Mouse (Mus musculus): ENCODE data around the gene 2610301B20Rik. TPM values are rescaled to one million over a fixed set of nuclear protein-coding genes. Genes with fewer than 3 reads are reported as not detected.

Gene 2610301B20Rik
- polyA plus RNA-seq, 1 experiment from 2014 or later, result 51.9 TPM

- DNase-seq (ENCODE audit: low spot score) (no peak), ATAC-seq (peak; percentile 9; the same call in 1 of the 2 replicates)
- Histone ChIP-seq H3K36me3 (ENCODE audit: control insufficient read depth, insufficient read depth, low read length) (no peaks in the 10 kb centered on the region), H3K4me2 (ENCODE audit: low read length) (no peak overlapping the region), H3K4me3 (ENCODE audit: low read depth, low read length) (no peak overlapping the region), H3K27ac (ENCODE audit: low read depth, low read length) (no peak overlapping the region), H3K9me3 (replicated peaks; ENCODE audit: control insufficient read depth, low read length) (no peaks in the 10 kb centered on the region), H3K9ac (ENCODE audit: low read length) (no peak overlapping the region), H3K27me3 (replicated peaks; ENCODE audit: control insufficient read depth, insufficient read depth, low read length) (no peaks in the 10 kb centered on the region), H3K4me1 (ENCODE audit: control insufficient read depth, insufficient read depth, low read length) (no peaks in the 10 kb centered on the region)
- WGBS, result 86% methylated on average over 3 of the region's 3 CpGs
Observed at GRCm38 (mm10) chr4:10913409-10913808, 39.1 kb downstream of the 2610301B20Rik start.

DNA sequence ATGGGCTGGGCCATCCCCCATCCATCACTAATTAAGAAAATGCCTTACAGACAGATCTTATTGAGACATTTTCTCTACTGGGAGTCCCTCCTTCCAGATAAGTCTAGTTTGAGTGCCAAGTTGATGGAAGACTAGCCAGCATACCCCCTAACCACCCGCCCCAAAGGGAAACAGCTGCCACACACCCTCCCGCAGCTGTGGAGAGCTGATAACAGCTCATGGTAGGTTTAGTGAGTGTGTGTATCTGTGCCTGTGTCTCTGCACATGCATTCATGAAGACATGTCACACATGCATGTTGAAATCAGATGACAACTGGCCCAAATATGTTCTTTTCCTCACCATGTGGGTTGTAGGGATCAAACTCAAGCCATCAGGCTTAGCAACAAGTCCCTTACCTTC is 40.5 kb downstream of the 2610301B20Rik start:
- no peaks in the 10 kb centered on the region for H3K9me3 ChIP-seq (replicated peaks; ENCODE audit: control insufficient read depth, low read length)
- no peaks in the 10 kb centered on the region for H3K4me1 ChIP-seq (ENCODE audit: control insufficient read depth, insufficient read depth, low read length)
- 95% methylated on average over 2 of the region's 2 CpGs for WGBS
- ATAC-seq, result no peak
- H3K36me3 ChIP-seq (ENCODE audit: control insufficient read depth, insufficient read depth, low read length), result no peaks in the 10 kb centered on the region
- DNase-seq (ENCODE audit: low spot score), result no peak
- H3K27ac ChIP-seq (ENCODE audit: low read depth, low read length), result no peak overlapping the region
- no peak overlapping the region for H3K9ac ChIP-seq (ENCODE audit: low read length)
- no peak overlapping the region for H3K4me3 ChIP-seq (ENCODE audit: low read depth, low read length)
- H3K27me3 ChIP-seq (replicated peaks; ENCODE audit: control insufficient read depth, insufficient read depth, low read length), result no peaks in the 10 kb centered on the region
- H3K4me2 ChIP-seq (ENCODE audit: low read length), result no peak overlapping the region

GRCm38 (mm10) chr4:10915271-10915670 is 41.0 kb downstream of the 2610301B20Rik start:
- H3K4me1 ChIP-seq (ENCODE audit: control insufficient read depth, insufficient read depth, low read length), result no peaks in the 10 kb centered on the region

DNA sequence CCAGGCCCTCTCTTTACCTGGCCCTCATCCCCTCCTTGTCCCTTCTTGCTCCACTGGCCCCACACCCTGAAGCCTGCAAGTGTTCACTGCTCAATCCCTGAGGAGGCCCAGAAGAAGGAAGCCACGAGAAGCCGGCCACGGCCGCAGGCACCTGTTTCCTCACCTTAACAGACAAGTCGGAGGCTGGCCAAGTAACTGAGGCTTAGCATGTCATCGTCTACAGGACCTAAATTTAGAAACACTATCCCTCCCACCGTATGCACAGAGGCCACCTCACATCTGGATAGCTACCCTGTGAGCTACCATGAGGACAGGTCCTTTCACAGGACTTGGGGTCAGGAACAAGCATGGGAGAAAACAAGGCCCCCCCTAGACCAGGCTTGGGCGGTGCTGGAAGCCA is 44.1 kb downstream of the 2610301B20Rik start:
- H3K36me3 ChIP-seq (ENCODE audit: control insufficient read depth, insufficient read depth, low read length), result no peaks in the 10 kb centered on the region
- no peak overlapping the region for H3K4me3 ChIP-seq (ENCODE audit: low read depth, low read length)
- ATAC-seq, result no peak
- H3K9me3 ChIP-seq (replicated peaks; ENCODE audit: control insufficient read depth, low read length), result no peaks in the 10 kb centered on the region
- no peaks in the 10 kb centered on the region for H3K27me3 ChIP-seq (replicated peaks; ENCODE audit: control insufficient read depth, insufficient read depth, low read length)
- H3K4me1 ChIP-seq (ENCODE audit: control insufficient read depth, insufficient read depth, low read length), result no peaks in the 10 kb centered on the region
- H3K27ac ChIP-seq (ENCODE audit: low read depth, low read length), result no peak overlapping the region
- no peak overlapping the region for H3K4me2 ChIP-seq (ENCODE audit: low read length)
- 95% methylated on average over 8 of the region's 8 CpGs for WGBS
- DNase-seq (ENCODE audit: low spot score), result no peak
- no peak overlapping the region for H3K9ac ChIP-seq (ENCODE audit: low read length)

More at GRCm38 (mm10) chr4:10915271-10915670, 41.0 kb downstream of the 2610301B20Rik start:
- 89% methylated on average over 3 of the region's 3 CpGs for WGBS
- Histone ChIP-seq H3K4me3 (ENCODE audit: low read depth, low read length) (no peak overlapping the region), H3K9me3 (replicated peaks; ENCODE audit: control insufficient read depth, low read length) (no peaks in the 10 kb centered on the region), H3K9ac (ENCODE audit: low read length) (no peak overlapping the region), H3K27ac (ENCODE audit: low read depth, low read length) (no peak overlapping the region), H3K27me3 (replicated peaks; ENCODE audit: control insufficient read depth, insufficient read depth, low read length) (no peaks in the 10 kb centered on the region), H3K36me3 (ENCODE audit: control insufficient read depth, insufficient read depth, low read length) (no peaks in the 10 kb centered on the region), H3K4me2 (ENCODE audit: low read length) (no peak overlapping the region)
- ATAC-seq, result no peak
- DNase-seq (ENCODE audit: low spot score), result no peak

DNA sequence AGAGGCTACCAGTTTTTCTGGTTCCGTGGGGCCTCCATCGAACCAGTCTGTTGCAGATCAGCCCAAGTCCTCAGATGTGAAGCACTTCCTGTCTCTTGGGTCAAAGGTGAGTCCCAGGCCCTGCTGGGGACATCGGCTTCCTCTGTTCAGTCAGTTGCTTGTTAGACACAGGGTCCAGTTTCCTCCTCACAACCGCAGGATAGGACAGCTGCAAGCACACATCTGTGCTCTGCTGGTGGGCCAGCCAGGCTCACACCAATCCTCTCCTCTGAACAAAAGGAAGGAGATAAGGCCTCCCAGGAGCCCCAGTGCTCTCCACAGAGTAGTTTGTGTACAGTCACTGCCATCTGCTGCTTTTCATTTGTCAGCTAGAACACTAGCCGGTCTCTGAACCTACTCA is 44.8 kb downstream of the 2610301B20Rik start:
- H3K27me3 ChIP-seq (replicated peaks; ENCODE audit: control insufficient read depth, insufficient read depth, low read length), result no peaks in the 10 kb centered on the region
- ATAC-seq, result no peak
- no peaks in the 10 kb centered on the region for H3K36me3 ChIP-seq (ENCODE audit: control insufficient read depth, insufficient read depth, low read length)
- H3K27ac ChIP-seq (ENCODE audit: low read depth, low read length), result no peak overlapping the region
- H3K4me3 ChIP-seq (ENCODE audit: low read depth, low read length), result no peak overlapping the region
- H3K4me2 ChIP-seq (ENCODE audit: low read length), result no peak overlapping the region
- H3K4me1 ChIP-seq (ENCODE audit: control insufficient read depth, insufficient read depth, low read length), result no peaks in the 10 kb centered on the region
- DNase-seq (ENCODE audit: low spot score), result no peak
- H3K9ac ChIP-seq (ENCODE audit: low read length), result no peak overlapping the region
- 86% methylated on average over 5 of the region's 5 CpGs for WGBS
- H3K9me3 ChIP-seq (replicated peaks; ENCODE audit: control insufficient read depth, low read length), result no peaks in the 10 kb centered on the region

DNA sequence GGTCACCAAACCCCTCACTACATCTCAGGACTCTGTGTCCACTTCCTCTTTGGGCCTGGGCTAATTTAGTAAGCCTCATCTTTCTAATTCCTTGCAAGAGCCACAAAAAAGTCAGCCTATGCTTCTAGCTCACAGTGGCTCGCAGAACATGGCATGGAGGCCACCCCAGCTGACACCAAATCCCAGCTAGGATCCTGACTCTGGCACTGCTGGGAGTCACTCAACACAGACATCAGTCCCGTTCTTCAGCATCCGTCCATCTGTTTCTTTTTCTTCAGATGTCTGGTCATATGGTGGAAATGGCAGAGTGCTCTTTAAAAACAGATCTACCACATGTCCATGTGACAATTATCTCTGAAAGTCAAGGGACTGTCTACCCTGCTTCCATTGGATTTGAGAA is 45.2 kb downstream of the 2610301B20Rik start:
- ATAC-seq (no peak), DNase-seq (ENCODE audit: low spot score) (peak; percentile 8)
- 84% methylated on average over 3 of the region's 3 CpGs for WGBS
- no peaks in the 10 kb centered on the region for H3K4me1 ChIP-seq (ENCODE audit: control insufficient read depth, insufficient read depth, low read length)
- no peaks in the 10 kb centered on the region for H3K9me3 ChIP-seq (replicated peaks; ENCODE audit: control insufficient read depth, low read length)
- H3K4me3 ChIP-seq (ENCODE audit: low read depth, low read length), result no peak overlapping the region
- H3K9ac ChIP-seq (ENCODE audit: low read length), result no peak overlapping the region
- no peaks in the 10 kb centered on the region for H3K36me3 ChIP-seq (ENCODE audit: control insufficient read depth, insufficient read depth, low read length)
- no peaks in the 10 kb centered on the region for H3K27me3 ChIP-seq (replicated peaks; ENCODE audit: control insufficient read depth, insufficient read depth, low read length)
- no peak overlapping the region for H3K27ac ChIP-seq (ENCODE audit: low read depth, low read length)
- no peak overlapping the region for H3K4me2 ChIP-seq (ENCODE audit: low read length)

GRCm38 (mm10) chr4:10919987-10920386 is 45.7 kb downstream of the 2610301B20Rik start:
- no peak overlapping the region; the same call in 1 of the 2 replicates for H3K27ac ChIP-seq (ENCODE audit: low read depth, low read length)
- 92% methylated on average over 6 of the region's 6 CpGs for WGBS

DNA sequence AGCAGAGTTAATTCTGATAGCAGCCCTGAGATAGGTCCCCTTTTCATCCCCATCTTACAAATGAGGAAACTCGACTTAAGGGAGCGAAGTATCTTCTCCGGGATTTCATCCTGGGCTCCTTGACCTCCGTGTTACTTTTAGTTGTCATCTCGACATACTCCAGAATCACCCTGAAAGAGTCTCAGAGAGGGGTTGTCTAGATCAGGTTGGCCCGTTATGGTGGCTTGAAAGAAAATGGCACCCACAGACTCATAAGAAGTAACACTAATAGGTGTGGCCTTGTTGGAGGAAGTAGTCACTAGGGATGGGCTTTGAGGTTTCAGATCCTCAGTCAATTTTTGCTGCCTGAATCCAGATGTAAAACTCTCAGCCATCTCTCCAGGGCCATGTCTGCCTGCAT is 46.3 kb downstream of the 2610301B20Rik start:
- no peak for DNase-seq (ENCODE audit: low spot score)
- Histone ChIP-seq H3K27ac (ENCODE audit: low read depth, low read length) (no peak overlapping the region), H3K4me2 (ENCODE audit: low read length) (no peak overlapping the region), H3K4me3 (ENCODE audit: low read depth, low read length) (no peak overlapping the region), H3K27me3 (replicated peaks; ENCODE audit: control insufficient read depth, insufficient read depth, low read length) (no peaks in the 10 kb centered on the region), H3K4me1 (ENCODE audit: control insufficient read depth, insufficient read depth, low read length) (no peaks in the 10 kb centered on the region), H3K9ac (ENCODE audit: low read length) (no peak overlapping the region), H3K9me3 (replicated peaks; ENCODE audit: control insufficient read depth, low read length) (no peaks in the 10 kb centered on the region), H3K36me3 (ENCODE audit: control insufficient read depth, insufficient read depth, low read length) (no peaks in the 10 kb centered on the region)
- WGBS, result 91% methylated on average over 6 of the region's 6 CpGs
- no peak for ATAC-seq

More at GRCm38 (mm10) chr4:10919987-10920386, 45.7 kb downstream of the 2610301B20Rik start:
- Histone ChIP-seq H3K9me3 (replicated peaks; ENCODE audit: control insufficient read depth, low read length) (no peaks in the 10 kb centered on the region), H3K9ac (ENCODE audit: low read length) (no peak overlapping the region), H3K4me3 (ENCODE audit: low read depth, low read length) (no peak overlapping the region), H3K4me2 (ENCODE audit: low read length) (no peak overlapping the region), H3K4me1 (ENCODE audit: control insufficient read depth, insufficient read depth, low read length) (no peaks in the 10 kb centered on the region), H3K27me3 (replicated peaks; ENCODE audit: control insufficient read depth, insufficient read depth, low read length) (no peaks in the 10 kb centered on the region), H3K36me3 (ENCODE audit: control insufficient read depth, insufficient read depth, low read length) (no peaks in the 10 kb centered on the region)
- ATAC-seq, result no peak
- DNase-seq (ENCODE audit: low spot score), result no peak

DNA sequence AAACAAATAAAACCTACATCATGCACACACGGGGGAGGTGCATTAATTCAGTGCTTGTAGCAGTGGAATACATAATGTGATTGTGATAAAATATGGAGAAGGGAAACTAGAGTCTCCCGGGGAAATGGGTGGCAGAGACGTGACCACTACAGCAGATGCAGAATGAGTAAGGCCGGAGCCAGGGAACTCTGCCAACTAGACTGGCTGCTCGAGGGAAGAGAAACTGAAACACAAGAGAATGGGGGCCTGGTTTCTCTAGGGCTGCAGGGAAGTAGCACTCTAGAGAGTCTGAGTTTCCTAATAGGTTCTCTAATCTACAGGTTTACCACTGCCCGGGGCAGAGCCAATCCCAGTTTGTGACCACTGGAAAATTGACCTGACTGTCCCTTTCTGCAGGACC is 48.9 kb downstream of the 2610301B20Rik start:
- no peaks in the 10 kb centered on the region for H3K27me3 ChIP-seq (replicated peaks; ENCODE audit: control insufficient read depth, insufficient read depth, low read length)
- DNase-seq (ENCODE audit: low spot score), result peak; percentile 68
- no peak overlapping the region for H3K27ac ChIP-seq (ENCODE audit: low read depth, low read length)
- no peak overlapping the region for H3K4me3 ChIP-seq (ENCODE audit: low read depth, low read length)
- no peaks in the 10 kb centered on the region for H3K36me3 ChIP-seq (ENCODE audit: control insufficient read depth, insufficient read depth, low read length)
- WGBS, result 58% methylated on average over 6 of the region's 6 CpGs
- ATAC-seq, result peak; percentile 63
- H3K9me3 ChIP-seq (replicated peaks; ENCODE audit: control insufficient read depth, low read length), result no peaks in the 10 kb centered on the region
- H3K4me1 ChIP-seq (ENCODE audit: control insufficient read depth, insufficient read depth, low read length), result no peaks in the 10 kb centered on the region
- no peak overlapping the region for H3K9ac ChIP-seq (ENCODE audit: low read length)
- no peak overlapping the region for H3K4me2 ChIP-seq (ENCODE audit: low read length)
